Mouse (Mus musculus): ENCODE data around the gene Hbb-y. TPM values are rescaled to one million over a fixed set of nuclear protein-coding genes. Genes with fewer than 3 reads are reported as not detected.
A peak's percentile ranks its signal among the peaks of the same experiment; 100 is the strongest.

Hbb-y gene
- not detected in 2 replicates for polyA plus RNA-seq (2015; fragmentation: Nextera tagmentation; extraction: Ambion mirVana)

DNA sequence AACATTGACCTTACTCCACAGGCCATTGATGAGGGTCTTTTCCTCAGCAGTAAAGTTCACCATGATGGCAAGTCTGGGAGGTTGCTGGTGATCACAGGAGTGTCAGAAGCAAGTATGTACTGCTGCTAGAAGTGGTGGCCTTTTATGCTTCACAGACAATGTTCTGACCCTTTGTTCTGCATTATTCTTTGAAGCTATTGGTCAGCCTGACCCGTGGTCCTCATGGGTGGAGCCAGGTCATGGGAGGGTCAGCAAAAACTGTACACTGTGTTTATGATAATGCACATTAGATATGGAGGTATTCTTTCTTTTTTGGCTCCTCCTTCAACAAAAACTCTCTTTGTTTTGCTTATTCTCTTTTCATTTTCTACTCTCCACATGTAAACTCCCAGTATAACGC lies at the start of gene Hbb-y:
Gene Hbb-y (minus strand): TSS at position 127 of the 400 bp plus-strand sequence.
- Histone ChIP-seq H3K4me3 (ENCODE audit: low read depth, low read length) (no peak within 1 kb of the TSS), H3K4me1 (replicated peaks; ENCODE audit: control insufficient read depth, insufficient read depth) (no peaks in the 10 kb centered on the region), H3K27me3 (ENCODE audit: control insufficient read depth, insufficient read depth, low read length) (no peaks in the 10 kb centered on the region), H3K36me3 (ENCODE audit: control insufficient read depth, insufficient read depth, low read length) (no peaks in the 10 kb centered on the region), H3K9me3 (ENCODE audit: control insufficient read depth, low read length) (no peaks in the 10 kb centered on the region), H3K4me2 (replicated peaks; ENCODE audit: low read depth) (no peak within 1 kb of the TSS), H3K27ac (replicated peaks) (no peak within 1 kb of the TSS), H3K9ac (ENCODE audit: low read length) (no peak within 1 kb of the TSS)
- WGBS: 62% methylated on average over 2 of the region's 2 CpGs
- no peak for ATAC-seq (ENCODE audit: low FRiP score, low TSS enrichment)
- no peak for DNase-seq (ENCODE audit: low spot score)
- TF ChIP-seq CTCF (IDR thresholded peaks at IDR 0.05; ENCODE audit: low read depth) (no peak), EP300 (optimal IDR thresholded peaks at IDR 0.05) (no peak)

DNA sequence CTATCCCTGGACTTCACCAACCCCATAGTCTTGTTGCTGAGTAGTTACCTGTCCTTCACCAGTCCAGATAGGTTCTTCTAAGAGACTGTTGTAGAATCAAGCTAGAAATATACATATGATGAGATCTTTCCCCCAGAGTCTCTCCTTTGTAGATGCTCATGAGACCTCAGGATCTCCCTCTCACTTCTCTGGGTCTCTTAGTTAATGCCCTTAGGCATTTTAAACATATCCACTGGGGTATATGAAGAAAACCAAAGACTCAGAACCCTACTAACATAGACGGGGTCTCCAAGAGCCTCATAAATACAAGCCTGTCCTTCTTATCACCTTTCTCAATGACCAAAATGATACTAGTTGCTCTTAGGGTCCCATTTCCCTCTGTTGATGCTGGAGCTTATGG lies 41.4 kb upstream of the Hbb-y start, which contains the start of gene Olfr64:
Gene Olfr64 (minus strand): TSS at position 101 of the 400 bp plus-strand sequence.
- H3K36me3 ChIP-seq (ENCODE audit: control insufficient read depth, insufficient read depth, low read length): no peaks in the 10 kb centered on the region
- TF ChIP-seq EP300 (optimal IDR thresholded peaks at IDR 0.05): no peak
- TF ChIP-seq CTCF (IDR thresholded peaks at IDR 0.05; ENCODE audit: low read depth): no peak
- H3K4me3 ChIP-seq (ENCODE audit: low read depth, low read length): no peak within 1 kb of the TSS
- H3K9ac ChIP-seq (ENCODE audit: low read length): no peak within 1 kb of the TSS
- H3K27me3 ChIP-seq (ENCODE audit: control insufficient read depth, insufficient read depth, low read length): no peaks in the 10 kb centered on the region
- no peak within 1 kb of the TSS for H3K27ac ChIP-seq (replicated peaks)
- ATAC-seq (ENCODE audit: low FRiP score, low TSS enrichment) (no peak), DNase-seq (ENCODE audit: low spot score) (no peak)
- no peaks in the 10 kb centered on the region for H3K9me3 ChIP-seq (ENCODE audit: control insufficient read depth, low read length)
- H3K4me2 ChIP-seq (replicated peaks; ENCODE audit: low read depth): no peak within 1 kb of the TSS
- WGBS: 83% methylated on average over 1 of the region's 1 CpGs
- H3K4me1 ChIP-seq (replicated peaks; ENCODE audit: control insufficient read depth, insufficient read depth): no peaks in the 10 kb centered on the region

- no peaks in the 10 kb centered on the region for H3K9me3 ChIP-seq (ENCODE audit: control insufficient read depth, low read length)
- H3K27ac ChIP-seq (replicated peaks): no peak within 1 kb of the TSS
- H3K9ac ChIP-seq (ENCODE audit: low read length): no peak within 1 kb of the TSS
- no peaks in the 10 kb centered on the region for H3K4me1 ChIP-seq (replicated peaks; ENCODE audit: control insufficient read depth, insufficient read depth)
- ATAC-seq (ENCODE audit: low FRiP score, low TSS enrichment): no peak
- no peak within 1 kb of the TSS for H3K4me2 ChIP-seq (replicated peaks; ENCODE audit: low read depth)
- no peak for DNase-seq (ENCODE audit: low spot score)
- no peaks in the 10 kb centered on the region for H3K36me3 ChIP-seq (ENCODE audit: control insufficient read depth, insufficient read depth, low read length)
- no peak for TF ChIP-seq CTCF (IDR thresholded peaks at IDR 0.05; ENCODE audit: low read depth)
- no peak for TF ChIP-seq EP300 (optimal IDR thresholded peaks at IDR 0.05)
- H3K27me3 ChIP-seq (ENCODE audit: control insufficient read depth, insufficient read depth, low read length): no peaks in the 10 kb centered on the region
- H3K4me3 ChIP-seq (ENCODE audit: low read depth, low read length): no peak within 1 kb of the TSS
Measured at GRCm38 (mm10) chr7:103886152-103886551, 33.1 kb upstream of the Hbb-y start, which contains the start of gene Olfr66. TSS of gene Olfr66 (minus strand) at chr7:103886252.

- no peak for DNase-seq (ENCODE audit: low spot score)
- Histone ChIP-seq H3K9me3 (ENCODE audit: control insufficient read depth, low read length) (no peaks in the 10 kb centered on the region), H3K4me1 (replicated peaks; ENCODE audit: control insufficient read depth, insufficient read depth) (no peaks in the 10 kb centered on the region), H3K27me3 (ENCODE audit: control insufficient read depth, insufficient read depth, low read length) (no peaks in the 10 kb centered on the region), H3K4me3 (ENCODE audit: low read depth, low read length) (no peak overlapping the region), H3K4me2 (replicated peaks; ENCODE audit: low read depth) (no peak overlapping the region), H3K27ac (replicated peaks) (no peak overlapping the region), H3K36me3 (ENCODE audit: control insufficient read depth, insufficient read depth, low read length) (no peaks in the 10 kb centered on the region), H3K9ac (ENCODE audit: low read length) (no peak overlapping the region)
- 67% methylated on average over 2 of the region's 2 CpGs for WGBS
- TF ChIP-seq CTCF (IDR thresholded peaks at IDR 0.05; ENCODE audit: low read depth): no peak
- TF ChIP-seq EP300 (optimal IDR thresholded peaks at IDR 0.05): no peak
- ATAC-seq (ENCODE audit: low FRiP score, low TSS enrichment): no peak
Measured at GRCm38 (mm10) chr7:103877093-103877492, 24.1 kb upstream of the Hbb-y start.

- Histone ChIP-seq H3K9me3 (ENCODE audit: control insufficient read depth, low read length) (no peaks in the 10 kb centered on the region), H3K27me3 (ENCODE audit: control insufficient read depth, insufficient read depth, low read length) (no peaks in the 10 kb centered on the region), H3K9ac (ENCODE audit: low read length) (no peak overlapping the region), H3K36me3 (ENCODE audit: control insufficient read depth, insufficient read depth, low read length) (no peaks in the 10 kb centered on the region), H3K4me1 (replicated peaks; ENCODE audit: control insufficient read depth, insufficient read depth) (no peaks in the 10 kb centered on the region), H3K27ac (replicated peaks) (no peak overlapping the region), H3K4me2 (replicated peaks; ENCODE audit: low read depth) (no peak overlapping the region), H3K4me3 (ENCODE audit: low read depth, low read length) (no peak overlapping the region)
- 43% methylated on average over 5 of the region's 5 CpGs for WGBS
- TF ChIP-seq CTCF (IDR thresholded peaks at IDR 0.05; ENCODE audit: low read depth) (0 out of 2 replicates have a peak, but pooled peaks have one; percentile 17), EP300 (optimal IDR thresholded peaks at IDR 0.05) (no peak)
- DNase-seq (ENCODE audit: low spot score) (no peak), ATAC-seq (ENCODE audit: low FRiP score, low TSS enrichment) (no peak)
Measured at GRCm38 (mm10) chr7:103874451-103874850, 21.4 kb upstream of the Hbb-y start.

- TF ChIP-seq EP300 (optimal IDR thresholded peaks at IDR 0.05) (no peak), CTCF (IDR thresholded peaks at IDR 0.05; ENCODE audit: low read depth) (peak; percentile 62)
- 2% methylated on average over 1 of the region's 1 CpGs for WGBS
- H3K4me2 ChIP-seq (replicated peaks; ENCODE audit: low read depth): no peak overlapping the region
- no peak overlapping the region for H3K9ac ChIP-seq (ENCODE audit: low read length)
- ATAC-seq (ENCODE audit: low FRiP score, low TSS enrichment) (no peak), DNase-seq (ENCODE audit: low spot score) (no peak)
- H3K36me3 ChIP-seq (ENCODE audit: control insufficient read depth, insufficient read depth, low read length): no peaks in the 10 kb centered on the region
- no peak overlapping the region for H3K27ac ChIP-seq (replicated peaks)
- H3K9me3 ChIP-seq (ENCODE audit: control insufficient read depth, low read length): no peaks in the 10 kb centered on the region
- no peak overlapping the region for H3K4me3 ChIP-seq (ENCODE audit: low read depth, low read length)
- no peaks in the 10 kb centered on the region for H3K27me3 ChIP-seq (ENCODE audit: control insufficient read depth, insufficient read depth, low read length)
- H3K4me1 ChIP-seq (replicated peaks; ENCODE audit: control insufficient read depth, insufficient read depth): no peaks in the 10 kb centered on the region
Measured at GRCm38 (mm10) chr7:103873064-103873463, 20.0 kb upstream of the Hbb-y start.

Data from stomach, postnatal 0 days (tissue).